Mouse (Mus musculus) liver, embryonic 16.5 days (tissue): ENCODE measurements at regions not wholly inside any gene's neighbourhood (a gene's known extent, or its start where the extent isn't known, plus 50 kb on each side); places are given as distances from the start of the nearest gene placed in this dataset.

Experiments
- ATAC-seq: fragments of 200-750 bp; cut with Nextera tagmentation; 2 replicates; pipeline ENCODE4 v1.8.0; 2017; ENCODE audit warnings: low read depth, mild to moderate bottlenecking, moderate number of reproducible peaks, moderate library complexity
- H3K27ac ChIP-seq: fragments of 300-500 bp; sonication (generic); 2 replicates; pipeline ENCODE4 v1.5.1; 2014; ENCODE audit warnings: mild to moderate bottlenecking, low read length
- H3K27me3 ChIP-seq: fragments of 300-500 bp; sonication (generic); 2 replicates; pipeline ENCODE4 v1.6.1; 2014; ENCODE audit warnings: low read depth, low read length, mixed read lengths; ENCODE audit not compliant: control insufficient read depth, insufficient read depth
- H3K36me3 ChIP-seq: fragments of 300-500 bp; sonication (generic); 2 replicates; pipeline ENCODE4 v1.6.1; 2014; ENCODE audit warnings: mild to moderate bottlenecking; ENCODE audit not compliant: control insufficient read depth, insufficient read depth
- H3K4me1 ChIP-seq: fragments of 300-500 bp; sonication (generic); 2 replicates; pipeline ENCODE4 v1.6.1; 2014; ENCODE audit warnings: low read depth, low read length, mixed read lengths; ENCODE audit not compliant: control insufficient read depth
- H3K4me2 ChIP-seq: fragments of 300-500 bp; sonication (generic); 2 replicates; pipeline ENCODE4 v1.6.1; 2014; ENCODE audit warnings: low read depth, low read length, mixed read lengths
- H3K4me3 ChIP-seq: fragments of 300-500 bp; sonication (generic); 2 replicates; pipeline ENCODE4 v1.5.1; 2014; ENCODE audit warnings: low read depth, mild to moderate bottlenecking, low read length
- H3K9ac ChIP-seq: fragments of 300-500 bp; sonication (generic); 2 replicates; pipeline ENCODE4 v1.6.1; 2014; ENCODE audit warnings: low read depth, low read length
- H3K9me3 ChIP-seq: fragments of 300-500 bp; sonication (generic); replicated peaks from 2 replicates; pipeline ENCODE4 v1.6.1; 2016; ENCODE audit warnings: low read length; ENCODE audit not compliant: control insufficient read depth
- WGBS: fragments of 180-500 bp; shearing (Covaris S2); extraction: QIAGEN DNeasy Blood & Tissue Kit; methylation state at CpG from one replicate; pipeline ENCODE4 v1.1.7; 2014; ENCODE audit not compliant: insufficient replicate concordance; 5-methylcytosine and 5-hydroxymethylcytosine counted together

- Histone ChIP-seq H3K9ac (no peak overlapping the region), H3K4me3 (no peak overlapping the region), H3K9me3 (no peaks in the 10 kb centered on the region), H3K27ac (no peak overlapping the region), H3K4me2 (no peak overlapping the region), H3K27me3 (no peaks in the 10 kb centered on the region), H3K36me3 (no peaks in the 10 kb centered on the region), H3K4me1 (no peaks in the 10 kb centered on the region)
- 48% methylated on average over 3 of the region's 3 CpGs for WGBS
- no peak for ATAC-seq
These were observed 179.0 kb downstream of the Ice1 start for GRCm38 (mm10) chr13:70458406-70458805.

- no peak for ATAC-seq
- Histone ChIP-seq H3K4me2 (no peak overlapping the region), H3K4me3 (no peak overlapping the region), H3K36me3 (no peaks in the 10 kb centered on the region), H3K9ac (no peak overlapping the region), H3K27me3 (no peaks in the 10 kb centered on the region), H3K4me1 (no peaks in the 10 kb centered on the region), H3K9me3 (no peaks in the 10 kb centered on the region), H3K27ac (no peak overlapping the region)
- WGBS: 57% methylated on average over 5 of the region's 5 CpGs
These were observed 172.4 kb downstream of the Ice1 start for GRCm38 (mm10) chr13:70464996-70465395.

- no peaks in the 10 kb centered on the region for H3K27me3 ChIP-seq
- no peaks in the 10 kb centered on the region for H3K36me3 ChIP-seq
- H3K4me1 ChIP-seq: no peaks in the 10 kb centered on the region
- no peaks in the 10 kb centered on the region for H3K9me3 ChIP-seq
- no peak overlapping the region for H3K9ac ChIP-seq
- H3K27ac ChIP-seq: no peak overlapping the region
- H3K4me3 ChIP-seq: no peak overlapping the region
- ATAC-seq: no peak
- no peak overlapping the region for H3K4me2 ChIP-seq
- WGBS: 60% methylated on average over 4 of the region's 4 CpGs
These were observed 162.7 kb downstream of the Ice1 start for GRCm38 (mm10) chr13:70474746-70475145.

GRCm38 (mm10) chr13:70475366-70475765 lies 162.1 kb downstream of the Ice1 start:
- no peaks in the 10 kb centered on the region for H3K9me3 ChIP-seq
- no peaks in the 10 kb centered on the region for H3K36me3 ChIP-seq
- H3K27ac ChIP-seq: no peak overlapping the region
- no peak overlapping the region for H3K4me2 ChIP-seq
- 55% methylated on average over 2 of the region's 2 CpGs for WGBS
- H3K4me1 ChIP-seq: no peaks in the 10 kb centered on the region
- ATAC-seq: no peak
- no peaks in the 10 kb centered on the region for H3K27me3 ChIP-seq
- H3K4me3 ChIP-seq: no peak overlapping the region
- no peak overlapping the region for H3K9ac ChIP-seq

GRCm38 (mm10) chr13:70499302-70499701 lies 138.1 kb downstream of the Ice1 start:
- 41% methylated on average over 4 of the region's 4 CpGs for WGBS
- no peak overlapping the region for H3K9ac ChIP-seq
- H3K4me1 ChIP-seq: no peaks in the 10 kb centered on the region
- H3K27ac ChIP-seq: no peak overlapping the region
- ATAC-seq: no peak
- H3K9me3 ChIP-seq: no peaks in the 10 kb centered on the region
- no peak overlapping the region for H3K4me3 ChIP-seq
- no peaks in the 10 kb centered on the region for H3K36me3 ChIP-seq
- no peaks in the 10 kb centered on the region for H3K27me3 ChIP-seq
- no peak overlapping the region for H3K4me2 ChIP-seq
